Mouse (Mus musculus) intestine, embryonic 16.5 days (tissue): ENCODE data around the gene Pld3. TPM values are rescaled to one million over a fixed set of nuclear protein-coding genes. Genes with fewer than 3 reads are reported as not detected.

ENCODE experiments used
- ATAC-seq: fragments of 200-750 bp; cut with Nextera tagmentation; 2 replicates; pipeline ENCODE4 v1.8.0; 2017; ENCODE audit warnings: moderate TSS enrichment, moderate library complexity
- H3K27ac ChIP-seq: fragments of 300-500 bp; sonication (generic); 2 replicates; pipeline ENCODE4 v1.5.1; 2014; ENCODE audit warnings: mild to moderate bottlenecking, low read length
- H3K27me3 ChIP-seq: fragments of 300-500 bp; sonication (generic); replicated peaks from 2 replicates; pipeline ENCODE4 v1.6.1; 2014; ENCODE audit warnings: low read length, control low read depth, mixed read lengths; ENCODE audit not compliant: control insufficient read depth, insufficient read depth
- H3K36me3 ChIP-seq: fragments of 300-500 bp; sonication (generic); 2 replicates; pipeline ENCODE4 v1.6.1; 2014; ENCODE audit warnings: low read length, control low read depth; ENCODE audit not compliant: control insufficient read depth, insufficient read depth
- H3K4me1 ChIP-seq: fragments of 300-500 bp; sonication (generic); 2 replicates; pipeline ENCODE4 v1.6.1; 2014; ENCODE audit warnings: low read length, control low read depth, mixed read lengths; ENCODE audit not compliant: control insufficient read depth, insufficient read depth
- H3K4me2 ChIP-seq: fragments of 300-500 bp; sonication (generic); 2 replicates; pipeline ENCODE4 v1.6.1; 2014; ENCODE audit warnings: low read depth, low read length, control low read depth
- H3K4me3 ChIP-seq: fragments of 300-500 bp; sonication (generic); 2 replicates; pipeline ENCODE4 v1.5.1; 2014; ENCODE audit warnings: mild to moderate bottlenecking, low read length
- H3K9ac ChIP-seq: fragments of 300-500 bp; sonication (generic); 2 replicates; pipeline ENCODE4 v1.6.1; 2014; ENCODE audit warnings: low read depth, low read length
- H3K9me3 ChIP-seq: fragments of 300-500 bp; sonication (generic); 2 replicates; pipeline ENCODE4 v1.6.1; 2016; ENCODE audit warnings: low read length, control low read depth; ENCODE audit not compliant: control insufficient read depth
- WGBS: fragments of 180-500 bp; shearing (Covaris S2); extraction: QIAGEN DNeasy Blood & Tissue Kit; methylation state at CpG from one replicate; pipeline ENCODE4 v1.1.7; 2014; 5-methylcytosine and 5-hydroxymethylcytosine counted together
- polyA plus RNA-seq: library from polyadenylated mRNA; unstranded; fragments of >200 nt; fragmentation: Nextera tagmentation; extraction: Ambion mirVana; gene quantifications from 2 replicates; pipeline ENCODE4 v1.2.1, GENCODE M21; 2015

The Pld3 gene
- polyA plus RNA-seq, 1 experiment from 2014 or later = 65.6 TPM

- ATAC-seq = no peak
- H3K9me3 ChIP-seq = no peaks in the 10 kb centered on the region
- peak overlapping the region; percentile 91 for H3K27ac ChIP-seq
- H3K4me2 ChIP-seq = peak overlapping the region; percentile 76
- peak overlapping the region; percentile 94 for H3K9ac ChIP-seq
- H3K4me1 ChIP-seq = peaks cover 31% of the 10 kb centered on the region
- peak overlapping the region; percentile 82 for H3K4me3 ChIP-seq
- H3K36me3 ChIP-seq = 0 out of 2 replicates have a peak, but pooled peaks cover 3% of the 10 kb centered on the region
- 4% methylated on average over 13 of the region's 13 CpGs for WGBS
- H3K27me3 ChIP-seq = no peaks in the 10 kb centered on the region
Measured at GRCm38 (mm10) chr7:27486102-27486769, 66.8 kb downstream of the Pld3 start.

- Histone ChIP-seq H3K36me3 (no peaks in the 10 kb centered on the region), H3K4me1 (peaks cover 17% of the 10 kb centered on the region), H3K4me2 (no peak overlapping the region), H3K27ac (no peak overlapping the region), H3K4me3 (no peak overlapping the region), H3K9ac (no peak overlapping the region), H3K27me3 (no peaks in the 10 kb centered on the region), H3K9me3 (no peaks in the 10 kb centered on the region)
- no peak for ATAC-seq
- WGBS = 84% methylated on average over 4 of the region's 4 CpGs
Measured at GRCm38 (mm10) chr7:27483860-27484259, 69.2 kb downstream of the Pld3 start.

Other genes starting within 250 kb of the Pld3 start
- 70.2 and 79.2 TPM in 2 replicates for gene Ltbp4, start 215.5 kb downstream of the Pld3 start, polyA plus RNA-seq
- gene Shkbp1, start 197.2 kb downstream of the Pld3 start, polyA plus RNA-seq = 35.6 and 37.8 TPM in 2 replicates
- gene Gm20479, start 195.8 kb downstream of the Pld3 start, polyA plus RNA-seq = 1.6 TPM in 1 of 2 replicates, not detected in the other
- 0.36 and 0.44 TPM in 2 replicates for gene Sptbn4, start 105.5 kb downstream of the Pld3 start, polyA plus RNA-seq
- 75.6 and 89.7 TPM in 2 replicates for gene Blvrb, start 105.2 kb downstream of the Pld3 start, polyA plus RNA-seq
- gene Sertad3, start 79.5 kb downstream of the Pld3 start, polyA plus RNA-seq = 27.4 and 28.6 TPM in 2 replicates
- gene Sertad1, start 66.3 kb downstream of the Pld3 start, polyA plus RNA-seq = 40.9 and 43.4 TPM in 2 replicates
- 2.2 and 2.6 TPM in 2 replicates for gene Prx, start 53.9 kb downstream of the Pld3 start, polyA plus RNA-seq
- gene Hipk4, start 30.0 kb downstream of the Pld3 start, polyA plus RNA-seq = 0.26 and 0.49 TPM in 2 replicates
- 21.5 and 21.8 TPM in 2 replicates for gene 2310022A10Rik, start within 50 bp of the Pld3 start, polyA plus RNA-seq
- 58.5 and 60.3 TPM in 2 replicates for gene Akt2, start 38.3 kb upstream of the Pld3 start, polyA plus RNA-seq
- gene Ttc9b, start 100.7 kb upstream of the Pld3 start, polyA plus RNA-seq = 1.5 and 1.8 TPM in 2 replicates
- 2.2 and 2.9 TPM in 2 replicates for gene Map3k10, start 121.4 kb upstream of the Pld3 start, polyA plus RNA-seq
- 2.1 and 2.2 TPM in 2 replicates for gene Zfp607b, start 136.1 kb upstream of the Pld3 start, polyA plus RNA-seq
- 18.3 and 19.3 TPM in 2 replicates for gene Zfp60, start 178.2 kb upstream of the Pld3 start, polyA plus RNA-seq